Mouse (Mus musculus): Measurements from ENCODE around the gene Pmp22. TPM values are rescaled to one million over a fixed set of nuclear protein-coding genes. Genes with fewer than 3 reads are reported as not detected.

The Pmp22 gene
- polyA plus RNA-seq (2012; ENCODE audit: insufficient read depth, insufficient read length, missing spikeins), result 51.2 and 71.0 TPM in 2 replicates

- H3K4me3 ChIP-seq (ENCODE audit: insufficient read depth, low read depth, low read length), result peak within 1 kb of the TSS; percentile 47
- peak within 1 kb of the TSS; percentile 33; the same call in 1 of the 2 replicates for H3K27ac ChIP-seq (replicated peaks; ENCODE audit: low read depth, low read length)
- H3K4me1 ChIP-seq (ENCODE audit: control insufficient read depth, insufficient read depth, insufficient read length, low read length), result peaks cover 12% of the 10 kb centered on the region
Measured at GRCm38 (mm10) chr11:63128784-63129183, at the start of gene Pmp22. Gene Pmp22, plus strand, starts transcription at chr11:63128982.

- Histone ChIP-seq H3K4me1 (ENCODE audit: control insufficient read depth, insufficient read depth, insufficient read length, low read length) (no peaks in the 10 kb centered on the region), H3K27ac (replicated peaks; ENCODE audit: low read depth, low read length) (no peak overlapping the region), H3K4me3 (ENCODE audit: insufficient read depth, low read depth, low read length) (no peak overlapping the region)
Measured at GRCm38 (mm10) chr11:63084536-63084935, 44.2 kb upstream of the Pmp22 start.

- no peaks in the 10 kb centered on the region for H3K4me1 ChIP-seq (ENCODE audit: control insufficient read depth, insufficient read depth, insufficient read length, low read length)
- no peak overlapping the region for H3K27ac ChIP-seq (replicated peaks; ENCODE audit: low read depth, low read length)
- no peak overlapping the region for H3K4me3 ChIP-seq (ENCODE audit: insufficient read depth, low read depth, low read length)
Measured at GRCm38 (mm10) chr11:63088672-63089071, 40.1 kb upstream of the Pmp22 start.

GRCm38 (mm10) chr11:63090210-63090609 is 38.6 kb upstream of the Pmp22 start:
- no peaks in the 10 kb centered on the region for H3K4me1 ChIP-seq (ENCODE audit: control insufficient read depth, insufficient read depth, insufficient read length, low read length)

GRCm38 (mm10) chr11:63090986-63091385 is 37.8 kb upstream of the Pmp22 start:
- no peak overlapping the region for H3K27ac ChIP-seq (replicated peaks; ENCODE audit: low read depth, low read length)

More at GRCm38 (mm10) chr11:63090210-63090609, 38.6 kb upstream of the Pmp22 start:
- H3K4me3 ChIP-seq (ENCODE audit: insufficient read depth, low read depth, low read length), result no peak overlapping the region
- no peak overlapping the region for H3K27ac ChIP-seq (replicated peaks; ENCODE audit: low read depth, low read length)

GRCm38 (mm10) chr11:63092271-63092670 is 36.5 kb upstream of the Pmp22 start:
- no peak overlapping the region for H3K4me3 ChIP-seq (ENCODE audit: insufficient read depth, low read depth, low read length)
- no peak overlapping the region for H3K27ac ChIP-seq (replicated peaks; ENCODE audit: low read depth, low read length)
- no peaks in the 10 kb centered on the region for H3K4me1 ChIP-seq (ENCODE audit: control insufficient read depth, insufficient read depth, insufficient read length, low read length)

More at GRCm38 (mm10) chr11:63090986-63091385, 37.8 kb upstream of the Pmp22 start:
- Histone ChIP-seq H3K4me1 (ENCODE audit: control insufficient read depth, insufficient read depth, insufficient read length, low read length) (no peaks in the 10 kb centered on the region), H3K4me3 (ENCODE audit: insufficient read depth, low read depth, low read length) (no peak overlapping the region)

- Histone ChIP-seq H3K4me1 (ENCODE audit: control insufficient read depth, insufficient read depth, insufficient read length, low read length) (no peaks in the 10 kb centered on the region), H3K4me3 (ENCODE audit: insufficient read depth, low read depth, low read length) (no peak overlapping the region), H3K27ac (replicated peaks; ENCODE audit: low read depth, low read length) (no peak overlapping the region)
Measured at GRCm38 (mm10) chr11:63093601-63094000, 35.2 kb upstream of the Pmp22 start.

GRCm38 (mm10) chr11:63094496-63094895 is 34.3 kb upstream of the Pmp22 start:
- H3K4me3 ChIP-seq (ENCODE audit: insufficient read depth, low read depth, low read length), result no peak overlapping the region

GRCm38 (mm10) chr11:63098016-63098415 is 30.8 kb upstream of the Pmp22 start:
- Histone ChIP-seq H3K4me1 (ENCODE audit: control insufficient read depth, insufficient read depth, insufficient read length, low read length) (no peaks in the 10 kb centered on the region), H3K4me3 (ENCODE audit: insufficient read depth, low read depth, low read length) (no peak overlapping the region), H3K27ac (replicated peaks; ENCODE audit: low read depth, low read length) (no peak overlapping the region)

More at GRCm38 (mm10) chr11:63094496-63094895, 34.3 kb upstream of the Pmp22 start:
- Histone ChIP-seq H3K27ac (replicated peaks; ENCODE audit: low read depth, low read length) (no peak overlapping the region), H3K4me1 (ENCODE audit: control insufficient read depth, insufficient read depth, insufficient read length, low read length) (no peaks in the 10 kb centered on the region)

GRCm38 (mm10) chr11:63099390-63099789 is 29.4 kb upstream of the Pmp22 start:
- Histone ChIP-seq H3K4me1 (ENCODE audit: control insufficient read depth, insufficient read depth, insufficient read length, low read length) (no peaks in the 10 kb centered on the region), H3K4me3 (ENCODE audit: insufficient read depth, low read depth, low read length) (no peak overlapping the region), H3K27ac (replicated peaks; ENCODE audit: low read depth, low read length) (no peak overlapping the region)

- Histone ChIP-seq H3K4me1 (ENCODE audit: control insufficient read depth, insufficient read depth, insufficient read length, low read length) (no peaks in the 10 kb centered on the region), H3K27ac (replicated peaks; ENCODE audit: low read depth, low read length) (no peak overlapping the region), H3K4me3 (ENCODE audit: insufficient read depth, low read depth, low read length) (no peak overlapping the region)
Measured at GRCm38 (mm10) chr11:63103256-63103655, 25.5 kb upstream of the Pmp22 start.

- Histone ChIP-seq H3K27ac (replicated peaks; ENCODE audit: low read depth, low read length) (no peak overlapping the region), H3K4me1 (ENCODE audit: control insufficient read depth, insufficient read depth, insufficient read length, low read length) (no peaks in the 10 kb centered on the region), H3K4me3 (ENCODE audit: insufficient read depth, low read depth, low read length) (no peak overlapping the region)
Measured at GRCm38 (mm10) chr11:63104026-63104425, 24.8 kb upstream of the Pmp22 start.

- Histone ChIP-seq H3K27ac (replicated peaks; ENCODE audit: low read depth, low read length) (no peak overlapping the region), H3K4me1 (ENCODE audit: control insufficient read depth, insufficient read depth, insufficient read length, low read length) (no peaks in the 10 kb centered on the region), H3K4me3 (ENCODE audit: insufficient read depth, low read depth, low read length) (no peak overlapping the region)
Measured at GRCm38 (mm10) chr11:63109230-63109775, 19.5 kb upstream of the Pmp22 start.

- no peak overlapping the region for H3K4me3 ChIP-seq (ENCODE audit: insufficient read depth, low read depth, low read length)
- H3K4me1 ChIP-seq (ENCODE audit: control insufficient read depth, insufficient read depth, insufficient read length, low read length), result no peaks in the 10 kb centered on the region
- H3K27ac ChIP-seq (replicated peaks; ENCODE audit: low read depth, low read length), result no peak overlapping the region
Measured at GRCm38 (mm10) chr11:63110329-63110728, 18.5 kb upstream of the Pmp22 start.

GRCm38 (mm10) chr11:63114807-63115641 is 13.8 kb upstream of the Pmp22 start:
- Histone ChIP-seq H3K27ac (replicated peaks; ENCODE audit: low read depth, low read length) (no peak overlapping the region), H3K4me3 (ENCODE audit: insufficient read depth, low read depth, low read length) (no peak overlapping the region), H3K4me1 (ENCODE audit: control insufficient read depth, insufficient read depth, insufficient read length, low read length) (no peaks in the 10 kb centered on the region)

GRCm38 (mm10) chr11:63116652-63117051 is 12.1 kb upstream of the Pmp22 start:
- Histone ChIP-seq H3K4me1 (ENCODE audit: control insufficient read depth, insufficient read depth, insufficient read length, low read length) (no peaks in the 10 kb centered on the region), H3K27ac (replicated peaks; ENCODE audit: low read depth, low read length) (no peak overlapping the region), H3K4me3 (ENCODE audit: insufficient read depth, low read depth, low read length) (no peak overlapping the region)

All from brown adipose tissue, adult 24 weeks (tissue).